Mouse (Mus musculus) liver, embryonic 13.5 days (tissue): Measurements from ENCODE around the gene Galnt18. TPM values are rescaled to one million over a fixed set of nuclear protein-coding genes. Genes with fewer than 3 reads are reported as not detected.

Experiments
- ATAC-seq: fragments of 200-750 bp; cut with Nextera tagmentation; 2 replicates; pipeline ENCODE4 v1.8.0; 2017; ENCODE audit warnings: low read depth, mild to moderate bottlenecking, moderate number of reproducible peaks, moderate library complexity
- DNase-seq: peaks from one replicate; pipeline ENCODE4 v3.0.0; 2022
- H3K27ac ChIP-seq: fragments of 300-500 bp; sonication (generic); 2 replicates; pipeline ENCODE4 v1.5.1; 2015; ENCODE audit warnings: moderate library complexity, mild to moderate bottlenecking, inconsistent platforms
- H3K27me3 ChIP-seq: fragments of 300-500 bp; sonication (generic); 2 replicates; pipeline ENCODE4 v1.6.1; 2015; ENCODE audit warnings: mild to moderate bottlenecking, inconsistent platforms
- H3K36me3 ChIP-seq: fragments of 300-500 bp; sonication (generic); 2 replicates; pipeline ENCODE4 v1.6.1; 2015; ENCODE audit warnings: mild to moderate bottlenecking, inconsistent platforms
- H3K4me1 ChIP-seq: fragments of 300-500 bp; sonication (generic); replicated peaks from 2 replicates; pipeline ENCODE4 v1.6.1; 2015; ENCODE audit warnings: inconsistent platforms
- H3K4me2 ChIP-seq: fragments of 300-500 bp; sonication (generic); 2 replicates; pipeline ENCODE4 v1.6.1; 2015; ENCODE audit warnings: inconsistent platforms, mild to moderate bottlenecking, moderate library complexity
- H3K4me3 ChIP-seq: fragments of 300-500 bp; sonication (generic); replicated peaks from 2 replicates; pipeline ENCODE4 v1.5.1; 2015; ENCODE audit warnings: mild to moderate bottlenecking, inconsistent platforms
- H3K9ac ChIP-seq: fragments of 300-500 bp; sonication (generic); 2 replicates; pipeline ENCODE4 v1.6.1; 2015; ENCODE audit warnings: mild to moderate bottlenecking, inconsistent platforms
- H3K9me3 ChIP-seq: fragments of 300-500 bp; sonication (generic); replicated peaks from 2 replicates; pipeline ENCODE4 v1.6.1; 2016; ENCODE audit warnings: inconsistent platforms
- WGBS: fragments of 180-500 bp; shearing (Covaris S2); methylation state at CpG from one replicate; pipeline ENCODE4 v1.1.7; 2015; ENCODE audit not compliant: insufficient replicate concordance; 5-methylcytosine and 5-hydroxymethylcytosine counted together
- polyA plus RNA-seq: library from polyadenylated mRNA; unstranded; fragments of >200 nt; fragmentation: Nextera tagmentation; extraction: Ambion mirVana; gene quantifications from 2 replicates; pipeline ENCODE4 v1.2.1, GENCODE M21; 2015

The Galnt18 gene
- polyA plus RNA-seq, result 1.7 and 2.1 TPM in 2 replicates

- DNase-seq (peak; percentile 28), ATAC-seq (peak; percentile 89)
- Histone ChIP-seq H3K9ac (no peak within 1 kb of the TSS), H3K27ac (no peak within 1 kb of the TSS), H3K27me3 (peaks cover 50% of the 10 kb centered on the region), H3K4me3 (peak within 1 kb of the TSS; percentile 46), H3K9me3 (no peaks in the 10 kb centered on the region), H3K4me2 (peak within 1 kb of the TSS; percentile 63), H3K36me3 (no peaks in the 10 kb centered on the region), H3K4me1 (peaks cover 5% of the 10 kb centered on the region; the same call in 1 of the 2 replicates)
- WGBS, result under 1% methylated on average over 52 of the region's 52 CpGs
Observed at GRCm38 (mm10) chr7:111779504-111780242, at the start of gene Galnt18. Galnt18 (minus strand) TSS chr7:111779977.

DNA sequence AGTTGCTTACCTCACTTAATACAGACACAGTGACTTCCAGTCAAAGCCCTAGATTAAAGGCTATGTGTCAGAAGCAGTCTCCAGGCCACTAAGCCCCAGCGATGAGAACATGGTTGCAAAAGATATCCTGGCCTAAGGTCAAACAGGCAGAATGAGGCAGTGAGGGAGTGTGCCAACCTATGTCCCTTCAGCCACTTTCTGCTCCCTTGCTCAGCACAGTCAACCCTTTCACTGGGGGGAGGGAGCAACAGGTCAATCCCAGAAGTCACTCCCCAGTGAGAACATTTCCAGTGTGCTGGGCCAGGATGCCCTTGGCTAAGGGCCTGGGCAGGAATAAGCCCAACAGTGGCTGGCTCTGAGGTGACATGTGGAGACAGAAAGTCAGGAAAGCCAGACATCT is 47.6 kb upstream of the Galnt18 start:
- no peaks in the 10 kb centered on the region for H3K27me3 ChIP-seq
- ATAC-seq, result no peak
- H3K4me1 ChIP-seq, result no peaks in the 10 kb centered on the region
- WGBS, result 56% methylated on average over 1 of the region's 1 CpGs
- H3K9me3 ChIP-seq, result no peaks in the 10 kb centered on the region
- no peaks in the 10 kb centered on the region for H3K36me3 ChIP-seq
- no peak overlapping the region for H3K4me2 ChIP-seq
- DNase-seq, result no peak
- H3K27ac ChIP-seq, result no peak overlapping the region
- no peak overlapping the region for H3K9ac ChIP-seq
- no peak overlapping the region for H3K4me3 ChIP-seq

GRCm38 (mm10) chr7:111813093-111813492 is 33.3 kb upstream of the Galnt18 start:
- H3K36me3 ChIP-seq, result no peaks in the 10 kb centered on the region
- H3K9me3 ChIP-seq, result no peaks in the 10 kb centered on the region
- no peaks in the 10 kb centered on the region for H3K4me1 ChIP-seq
- DNase-seq, result no peak
- no peak overlapping the region for H3K4me2 ChIP-seq
- WGBS, result 24% methylated on average over 1 of the region's 1 CpGs
- ATAC-seq, result no peak
- no peak overlapping the region for H3K27ac ChIP-seq
- H3K4me3 ChIP-seq, result no peak overlapping the region
- H3K9ac ChIP-seq, result no peak overlapping the region
- no peaks in the 10 kb centered on the region for H3K27me3 ChIP-seq

GRCm38 (mm10) chr7:111811036-111811435 is 31.3 kb upstream of the Galnt18 start:
- DNase-seq (no peak), ATAC-seq (no peak)
- Histone ChIP-seq H3K9me3 (no peaks in the 10 kb centered on the region), H3K4me1 (no peaks in the 10 kb centered on the region), H3K4me3 (no peak overlapping the region), H3K9ac (no peak overlapping the region), H3K36me3 (no peaks in the 10 kb centered on the region), H3K4me2 (no peak overlapping the region), H3K27me3 (no peaks in the 10 kb centered on the region), H3K27ac (no peak overlapping the region)
- 54% methylated on average over 2 of the region's 2 CpGs for WGBS

DNA sequence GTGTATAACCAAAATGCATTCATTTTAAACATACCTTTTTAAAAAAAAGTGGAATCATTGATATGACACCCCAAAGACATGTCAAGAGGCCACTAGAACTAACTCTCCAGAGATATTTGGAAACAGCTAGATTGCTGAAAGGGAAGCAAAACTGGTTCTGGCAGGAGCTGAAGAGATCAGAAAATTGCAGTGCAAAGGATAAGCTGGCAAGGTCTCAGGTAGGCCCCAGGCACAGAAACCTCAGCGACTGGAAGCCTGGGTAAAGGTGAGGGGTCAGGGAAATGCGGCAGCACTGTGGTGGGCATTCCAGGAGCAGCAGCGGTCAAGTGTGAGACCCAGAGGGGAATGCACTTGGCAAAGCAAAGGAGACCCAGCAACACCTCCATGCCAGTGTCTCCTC is 30.0 kb upstream of the Galnt18 start:
- no peaks in the 10 kb centered on the region for H3K27me3 ChIP-seq
- H3K9me3 ChIP-seq, result no peaks in the 10 kb centered on the region
- no peak for ATAC-seq
- no peak overlapping the region for H3K4me3 ChIP-seq
- no peak overlapping the region for H3K4me2 ChIP-seq
- no peak for DNase-seq
- H3K4me1 ChIP-seq, result no peaks in the 10 kb centered on the region
- WGBS, result 68% methylated on average over 3 of the region's 3 CpGs
- H3K9ac ChIP-seq, result no peak overlapping the region
- no peaks in the 10 kb centered on the region for H3K36me3 ChIP-seq
- H3K27ac ChIP-seq, result no peak overlapping the region

DNA sequence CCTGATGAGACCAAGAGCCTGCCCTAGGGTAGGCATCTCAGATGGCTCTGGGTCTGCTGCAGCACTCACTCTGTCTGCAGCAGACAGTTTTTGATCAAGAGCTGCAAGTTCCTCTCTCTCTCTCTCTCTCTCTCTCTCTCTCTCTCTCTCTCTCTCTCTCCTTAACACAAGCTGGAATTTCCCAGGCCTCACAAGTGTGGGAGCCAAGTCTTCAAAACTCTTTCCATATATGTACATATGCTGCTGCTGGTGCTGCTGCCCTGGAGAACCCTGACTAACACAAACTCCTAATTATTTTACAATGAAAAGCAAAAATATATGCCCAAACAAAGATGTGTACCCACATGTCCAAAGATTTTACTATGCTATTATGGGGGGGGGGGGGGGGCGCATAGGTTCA is 26.3 kb upstream of the Galnt18 start:
- Histone ChIP-seq H3K4me1 (no peaks in the 10 kb centered on the region), H3K36me3 (no peaks in the 10 kb centered on the region), H3K4me2 (no peak overlapping the region), H3K9me3 (no peaks in the 10 kb centered on the region), H3K9ac (no peak overlapping the region), H3K27ac (no peak overlapping the region), H3K27me3 (no peaks in the 10 kb centered on the region), H3K4me3 (no peak overlapping the region)
- no peak for DNase-seq
- WGBS, result 87% methylated on average over 1 of the region's 1 CpGs
- ATAC-seq, result no peak

DNA sequence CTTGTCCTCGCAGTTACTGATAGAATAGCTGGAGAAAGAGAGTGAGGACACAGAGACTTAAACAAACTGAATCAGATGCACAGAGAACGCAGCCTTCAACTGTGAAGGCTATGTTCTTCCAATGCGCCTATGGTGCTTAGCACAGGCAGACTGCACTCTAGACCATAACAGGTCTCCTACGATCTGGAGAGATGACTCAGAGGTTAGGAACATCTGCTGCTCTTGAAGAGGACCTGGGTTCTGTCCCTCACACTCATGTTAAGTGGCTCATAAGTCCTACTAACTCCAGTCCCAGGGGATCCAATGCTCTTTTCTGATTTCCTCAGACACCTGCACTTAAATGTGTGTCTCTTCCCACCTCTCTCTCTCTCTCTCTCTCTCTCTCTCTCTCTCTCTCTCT is 24.9 kb upstream of the Galnt18 start:
- Histone ChIP-seq H3K27ac (no peak overlapping the region), H3K9ac (no peak overlapping the region), H3K27me3 (no peaks in the 10 kb centered on the region), H3K4me3 (no peak overlapping the region), H3K36me3 (no peaks in the 10 kb centered on the region), H3K4me1 (no peaks in the 10 kb centered on the region), H3K4me2 (no peak overlapping the region), H3K9me3 (no peaks in the 10 kb centered on the region)
- ATAC-seq (no peak), DNase-seq (no peak)
- 61% methylated on average over 4 of the region's 4 CpGs for WGBS

GRCm38 (mm10) chr7:111800785-111801184 is 21.0 kb upstream of the Galnt18 start:
- Histone ChIP-seq H3K27ac (no peak overlapping the region), H3K4me1 (no peaks in the 10 kb centered on the region), H3K9ac (no peak overlapping the region), H3K9me3 (no peaks in the 10 kb centered on the region), H3K36me3 (no peaks in the 10 kb centered on the region), H3K4me2 (no peak overlapping the region), H3K4me3 (no peak overlapping the region), H3K27me3 (no peaks in the 10 kb centered on the region)
- 44% methylated on average over 5 of the region's 5 CpGs for WGBS
- ATAC-seq, result no peak
- DNase-seq, result no peak

- H3K4me2 ChIP-seq, result no peak overlapping the region
- no peak overlapping the region for H3K27ac ChIP-seq
- H3K9ac ChIP-seq, result no peak overlapping the region
- ATAC-seq (no peak), DNase-seq (no peak)
- H3K27me3 ChIP-seq, result no peaks in the 10 kb centered on the region
- no peak overlapping the region for H3K4me3 ChIP-seq
- no peaks in the 10 kb centered on the region for H3K36me3 ChIP-seq
- H3K9me3 ChIP-seq, result no peaks in the 10 kb centered on the region
- H3K4me1 ChIP-seq, result no peaks in the 10 kb centered on the region
- 68% methylated on average over 5 of the region's 5 CpGs for WGBS
Observed at GRCm38 (mm10) chr7:111800120-111800519, 20.3 kb upstream of the Galnt18 start.

DNA sequence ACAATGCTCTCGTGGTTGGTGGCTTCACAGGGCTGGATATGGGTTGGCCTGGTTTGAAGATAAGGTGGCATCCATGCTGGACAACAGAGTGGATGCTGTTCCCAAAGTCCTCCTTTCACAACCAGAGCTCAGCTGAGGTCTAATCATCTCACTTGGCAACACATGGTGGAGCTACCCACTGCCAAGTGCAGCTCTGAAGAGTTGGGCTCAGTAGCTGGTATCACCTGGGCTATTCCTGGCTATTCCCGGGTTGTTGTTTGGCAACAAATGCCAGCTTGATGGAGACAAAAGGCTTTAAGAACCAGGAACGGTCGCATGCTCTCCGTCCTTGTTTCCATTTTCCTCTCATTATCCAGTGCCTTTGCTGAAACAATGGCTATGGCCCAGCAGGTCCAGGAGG is 19.2 kb upstream of the Galnt18 start:
- Histone ChIP-seq H3K36me3 (no peaks in the 10 kb centered on the region), H3K4me1 (no peaks in the 10 kb centered on the region), H3K27ac (no peak overlapping the region), H3K9me3 (no peaks in the 10 kb centered on the region), H3K4me3 (no peak overlapping the region), H3K4me2 (no peak overlapping the region), H3K27me3 (no peaks in the 10 kb centered on the region), H3K9ac (no peak overlapping the region)
- 74% methylated on average over 5 of the region's 5 CpGs for WGBS
- ATAC-seq, result no peak
- no peak for DNase-seq

DNA sequence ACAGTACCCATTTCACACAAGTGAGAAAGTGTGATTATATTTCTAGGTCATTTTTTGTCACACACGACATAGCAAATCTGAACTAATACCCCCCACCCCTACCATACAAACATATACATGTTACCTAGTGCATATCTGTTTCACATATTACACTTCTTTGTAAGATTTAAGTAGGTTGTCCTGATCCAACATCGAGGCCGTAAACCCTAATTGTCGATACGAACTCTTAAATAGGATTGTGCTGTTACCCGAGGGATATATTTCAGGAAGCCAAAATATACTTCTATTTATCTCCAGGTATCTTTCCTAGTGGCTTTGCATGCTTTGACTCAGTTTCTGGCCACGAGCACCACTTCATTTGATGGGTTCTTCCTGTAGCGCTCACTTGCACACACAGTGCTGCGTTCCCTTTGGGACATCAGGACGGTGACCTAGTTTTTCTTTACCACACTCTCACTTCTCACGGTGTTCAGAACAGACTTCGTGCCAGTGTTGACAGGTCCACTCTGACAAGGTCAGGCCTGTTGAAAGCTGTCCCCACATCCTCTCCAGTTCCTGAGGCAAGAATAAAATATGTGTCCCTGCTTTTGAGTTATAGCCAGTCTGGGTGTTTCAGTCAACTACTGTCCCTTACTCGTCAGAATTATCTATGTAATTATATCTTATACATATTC is 17.7 kb upstream of the Galnt18 start:
- Histone ChIP-seq H3K27me3 (no peaks in the 10 kb centered on the region), H3K4me3 (no peak overlapping the region), H3K4me1 (no peaks in the 10 kb centered on the region), H3K9me3 (no peaks in the 10 kb centered on the region), H3K9ac (no peak overlapping the region), H3K27ac (no peak overlapping the region), H3K36me3 (no peaks in the 10 kb centered on the region), H3K4me2 (no peak overlapping the region)
- 68% methylated on average over 13 of the region's 13 CpGs for WGBS
- no peak for ATAC-seq
- no peak for DNase-seq

DNA sequence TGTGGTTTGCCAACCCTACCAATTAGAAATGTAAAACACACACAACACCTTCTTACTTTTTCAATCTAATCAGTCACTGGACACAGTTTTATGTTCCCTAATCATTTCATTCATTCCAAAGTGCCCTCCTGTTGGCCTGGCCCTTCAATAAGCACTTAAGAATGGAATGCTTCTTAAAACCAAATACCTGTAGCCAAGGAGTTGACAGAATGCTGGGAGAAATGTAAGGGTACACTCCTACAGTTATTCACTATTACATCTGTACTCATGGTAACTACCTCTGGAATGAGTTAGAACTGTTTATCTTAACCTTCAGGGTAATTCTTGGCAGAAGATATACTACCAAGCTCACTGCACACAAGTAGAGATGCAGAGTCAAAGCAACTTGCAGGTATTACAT is 15.3 kb upstream of the Galnt18 start:
- DNase-seq (no peak), ATAC-seq (no peak)
- no peaks in the 10 kb centered on the region for H3K9me3 ChIP-seq
- no peak overlapping the region for H3K9ac ChIP-seq
- H3K4me2 ChIP-seq, result no peak overlapping the region
- no peak overlapping the region for H3K4me3 ChIP-seq
- no peak overlapping the region for H3K27ac ChIP-seq
- no peaks in the 10 kb centered on the region for H3K36me3 ChIP-seq
- H3K27me3 ChIP-seq, result no peaks in the 10 kb centered on the region
- H3K4me1 ChIP-seq, result no peaks in the 10 kb centered on the region
